In the genomic region with DNA sequence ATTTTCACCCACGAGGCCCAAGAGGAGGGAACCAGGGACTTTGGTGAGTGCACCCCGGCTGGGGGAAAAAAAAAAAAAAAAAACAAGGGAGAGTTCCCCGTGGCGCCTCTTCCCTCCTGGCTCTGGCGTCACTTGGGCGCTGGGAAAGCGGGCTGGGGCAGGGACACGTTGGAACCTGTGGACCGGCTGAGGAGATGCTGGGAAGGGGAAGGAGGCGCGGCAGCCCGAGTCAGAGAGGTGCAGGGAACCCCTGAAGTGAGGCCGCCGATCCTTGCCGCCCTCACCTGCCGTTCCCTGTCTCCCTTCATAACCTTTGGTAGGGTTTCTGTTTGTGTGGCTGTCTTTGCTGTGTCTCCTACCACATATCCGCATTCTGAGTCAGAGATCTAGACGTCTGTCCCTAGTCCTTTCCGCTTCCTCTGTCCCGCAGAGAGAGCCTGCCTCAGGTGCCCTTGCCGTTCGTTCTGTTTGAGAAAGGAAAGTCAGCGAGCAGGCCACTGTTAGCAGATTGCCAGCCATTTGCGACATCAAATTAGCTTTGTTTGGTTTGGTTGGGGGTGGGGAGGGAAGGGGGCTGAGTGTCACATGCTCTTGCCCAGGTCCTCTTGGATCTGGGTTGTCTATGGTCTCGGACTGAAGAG, we compare ENCODE assay signal across 8 mouse cellular contexts. TPM values are rescaled to one million over a fixed set of nuclear protein-coding genes. Genes with fewer than 3 reads are reported as not detected.
A peak's percentile ranks its signal among the peaks of the same experiment; 100 is the strongest.
DNase-seq lines count a peak whose midpoint lies in the region; ATAC-seq and TF ChIP-seq lines count a peak whose summit lies in the region.

A gene (minus strand): TSS at position 470 of the 641 bp plus-strand sequence.

- TF ChIP-seq POLR2A in embryonic fibroblast, embryonic 13.5 days (IDR thresholded peaks at IDR 0.05; ENCODE audit: low read depth, low read length) = no peak

- no peak for DNase-seq in neural tube, embryonic 11.5 days (ENCODE audit: low spot score)
- no peak for DNase-seq in neural tube, embryonic 10.5 days (ENCODE audit: extremely low spot score, low spot score)
- no peak for DNase-seq in right cerebral cortex, postnatal 10 days (ENCODE audit: low spot score in 2 of 2)
- no peak for DNase-seq in ovary, postnatal 36 days (ENCODE audit: low spot score)

- H3K4me3 ChIP-seq in neural tube, embryonic 11.5 days (ENCODE audit: low read depth, low read length) = peak within 1 kb of the TSS; percentile 27
- peak within 1 kb of the TSS; percentile 32 for H3K4me3 ChIP-seq in embryonic fibroblast, embryonic 13.5 days (ENCODE audit: insufficient read depth, low read length)
- peak within 1 kb of the TSS; percentile 42 for H3K4me3 ChIP-seq in limb, embryonic 15.5 days
- H3K4me3 ChIP-seq in neural tube, embryonic 12.5 days = peak within 1 kb of the TSS; percentile 32

- no peak for TF ChIP-seq CTCF in embryonic fibroblast, embryonic 13.5 days (IDR thresholded peaks at IDR 0.05; ENCODE audit: borderline replicate concordance, insufficient read depth, low read length)

- no peak for ATAC-seq in neural tube, embryonic 11.5 days (ENCODE audit: insufficient read depth, low FRiP score, low TSS enrichment)
- ATAC-seq in limb, embryonic 15.5 days (ENCODE audit: insufficient number of reproducible peaks, low FRiP score, low TSS enrichment, low read depth) = no peak
- ATAC-seq in neural tube, embryonic 12.5 days (ENCODE audit: low FRiP score, low read depth) = no peak
- no peak; the same call in 1 of the 2 replicates for ATAC-seq in cerebellum, adult (ENCODE audit: insufficient number of reproducible peaks, low FRiP score, low TSS enrichment)

- WGBS in neural tube, embryonic 11.5 days = 2% methylated on average over 22 of the region's 25 CpGs
- 2% methylated on average over 24 of the region's 25 CpGs for WGBS in limb, embryonic 15.5 days
- 2% methylated on average over 25 of the region's 25 CpGs for WGBS in neural tube, embryonic 12.5 days

- H3K27me3 ChIP-seq in neural tube, embryonic 11.5 days (ENCODE audit: control insufficient read depth, insufficient read depth, low read length) = peaks cover 37% of the 10 kb centered on the region
- H3K27me3 ChIP-seq in limb, embryonic 15.5 days = peaks cover 42% of the 10 kb centered on the region
- H3K27me3 ChIP-seq in neural tube, embryonic 12.5 days (replicated peaks) = peaks cover 40% of the 10 kb centered on the region

- H3K9ac ChIP-seq in neural tube, embryonic 11.5 days (ENCODE audit: low read length) = peak within 1 kb of the TSS; percentile 26; the same call in 1 of the 2 replicates
- H3K9ac ChIP-seq in limb, embryonic 15.5 days = peak within 1 kb of the TSS; percentile 3; the same call in 1 of the 2 replicates
- H3K9ac ChIP-seq in neural tube, embryonic 12.5 days = 0 out of 2 replicates have a peak within 1 kb of the TSS, but pooled peaks have one; percentile 42

- H3K36me3 ChIP-seq in neural tube, embryonic 11.5 days (ENCODE audit: control insufficient read depth, insufficient read depth, low read length) = no peaks in the 10 kb centered on the region
- no peaks in the 10 kb centered on the region for H3K36me3 ChIP-seq in limb, embryonic 15.5 days
- no peaks in the 10 kb centered on the region for H3K36me3 ChIP-seq in neural tube, embryonic 12.5 days

- peak within 1 kb of the TSS; percentile 59 for H3K4me2 ChIP-seq in neural tube, embryonic 11.5 days (ENCODE audit: low read depth)
- H3K4me2 ChIP-seq in limb, embryonic 15.5 days = peak within 1 kb of the TSS; percentile 76
- H3K4me2 ChIP-seq in neural tube, embryonic 12.5 days (replicated peaks) = peak within 1 kb of the TSS; percentile 62

- no peak within 1 kb of the TSS for H3K27ac ChIP-seq in neural tube, embryonic 11.5 days (ENCODE audit: low read depth, low read length)
- no peak within 1 kb of the TSS for H3K27ac ChIP-seq in embryonic fibroblast, embryonic 13.5 days (ENCODE audit: insufficient read depth, low read length)
- H3K27ac ChIP-seq in limb, embryonic 15.5 days = peak within 1 kb of the TSS; percentile 66
- no peak within 1 kb of the TSS for H3K27ac ChIP-seq in neural tube, embryonic 12.5 days

- peaks cover 4% of the 10 kb centered on the region; the same call in 1 of the 2 replicates for H3K4me1 ChIP-seq in neural tube, embryonic 11.5 days (ENCODE audit: control insufficient read depth, insufficient read depth, low read length)
- H3K4me1 ChIP-seq in embryonic fibroblast, embryonic 13.5 days (ENCODE audit: control insufficient read depth, insufficient read depth, low read length) = 0 out of 2 replicates have a peak, but pooled peaks cover 4% of the 10 kb centered on the region
- peaks cover 24% of the 10 kb centered on the region for H3K4me1 ChIP-seq in limb, embryonic 15.5 days
- peaks cover 5% of the 10 kb centered on the region for H3K4me1 ChIP-seq in neural tube, embryonic 12.5 days

- H3K9me3 ChIP-seq in neural tube, embryonic 11.5 days (ENCODE audit: control insufficient read depth, low read length) = no peaks in the 10 kb centered on the region
- H3K9me3 ChIP-seq in limb, embryonic 15.5 days = no peaks in the 10 kb centered on the region
- H3K9me3 ChIP-seq in neural tube, embryonic 12.5 days = no peaks in the 10 kb centered on the region

RNA-seq across cellular contexts. Expression of the gene that starts here (rescaled TPM):
- polyA plus RNA-seq in neural tube, embryonic 11.5 days (2014; fragmentation: Nextera tagmentation; extraction: Ambion mirVana) = 0.37 and 0.43 TPM in 2 replicates
- polyA plus RNA-seq in embryonic fibroblast, embryonic 13.5 days (2011; ENCODE audit: insufficient read length, low read depth, missing spikeins) = 0.82 TPM in 1 of 2 replicates, not detected in the other
- polyA plus RNA-seq in limb, embryonic 15.5 days (2015; fragmentation: Nextera tagmentation; extraction: Ambion mirVana) = 0.17 and 0.19 TPM in 2 replicates
- polyA plus RNA-seq in neural tube, embryonic 12.5 days (2016; fragmentation: Nextera tagmentation; extraction: Ambion mirVana) = 0.37 and 0.68 TPM in 2 replicates
